8 mouse cellular contexts compared by ENCODE assay signal in genomic region chrX:160993749-160994539, GRCm38 (mm10). TPM values are rescaled to one million over a fixed set of nuclear protein-coding genes. Genes with fewer than 3 reads are reported as not detected.
A peak's percentile ranks its signal among the peaks of the same experiment; 100 is the strongest.
DNase-seq lines count a peak whose midpoint lies in the region; ATAC-seq and TF ChIP-seq lines count a peak whose summit lies in the region.

No protein-coding gene starts in this region.

- H3K4me3 ChIP-seq in layer of hippocampus, adult 2 months = peak overlapping the region; percentile 78
- H3K4me3 ChIP-seq in embryonic facial prominence, embryonic 13.5 days = peak overlapping the region; percentile 56
- H3K4me3 ChIP-seq in intestine, embryonic 14.5 days (ENCODE audit: low read depth, low read length) = peak overlapping the region; percentile 52
- peak overlapping the region; percentile 66 to 79 for H3K4me3 ChIP-seq in liver, embryonic 14.5 days (ENCODE audit: insufficient read depth in 1 of 2, low read depth in 2 of 2, low read length in 2 of 2)

- H3K4me1 ChIP-seq in embryonic facial prominence, embryonic 13.5 days = no peaks in the 10 kb centered on the region
- H3K4me1 ChIP-seq in intestine, embryonic 14.5 days (replicated peaks; ENCODE audit: control insufficient read depth, insufficient read depth, low read length) = no peaks in the 10 kb centered on the region
- H3K4me1 ChIP-seq in liver, embryonic 14.5 days (replicated peaks; ENCODE audit: control insufficient read depth in 2 of 2, insufficient read depth in 2 of 2, low read length in 1 of 2) = no peaks in the 10 kb centered on the region

- H3K27ac ChIP-seq in layer of hippocampus, adult 2 months = peak overlapping the region; percentile 81
- H3K27ac ChIP-seq in embryonic facial prominence, embryonic 13.5 days = peak overlapping the region; percentile 60
- peak overlapping the region; percentile 65; the same call in 1 of the 2 replicates for H3K27ac ChIP-seq in intestine, embryonic 14.5 days (ENCODE audit: low read depth)
- H3K27ac ChIP-seq in liver, embryonic 14.5 days = no peak overlapping the region

- H3K9ac ChIP-seq in embryonic facial prominence, embryonic 13.5 days = peak overlapping the region; percentile 72
- H3K9ac ChIP-seq in intestine, embryonic 14.5 days (ENCODE audit: low read length) = peak overlapping the region; percentile 50
- H3K9ac ChIP-seq in liver, embryonic 14.5 days (replicated peaks) = peak overlapping the region; percentile 55

- ATAC-seq in embryonic facial prominence, embryonic 13.5 days (ENCODE audit: insufficient number of reproducible peaks, insufficient read depth, low FRiP score, low TSS enrichment, low read depth) = peak; percentile 39; the same call in 1 of the 2 replicates
- no peak; the same call in none of the 2 replicates for ATAC-seq in intestine, embryonic 14.5 days (replicated peaks; ENCODE audit: low FRiP score, low TSS enrichment, low read depth)
- peak; percentile 18 for ATAC-seq in liver, embryonic 14.5 days (ENCODE audit: insufficient read depth)

- peaks cover 30% of the 10 kb centered on the region for H3K27me3 ChIP-seq in embryonic facial prominence, embryonic 13.5 days
- no peaks in the 10 kb centered on the region; the same call in 1 of the 2 replicates for H3K27me3 ChIP-seq in intestine, embryonic 14.5 days (replicated peaks; ENCODE audit: control insufficient read depth, insufficient read depth, low read length)
- peaks cover 3% of the 10 kb centered on the region; the same call in 1 of the 2 replicates for H3K27me3 ChIP-seq in liver, embryonic 14.5 days (ENCODE audit: control insufficient read depth, insufficient read depth, low read length)

- no peaks in the 10 kb centered on the region for H3K36me3 ChIP-seq in embryonic facial prominence, embryonic 13.5 days
- no peaks in the 10 kb centered on the region for H3K36me3 ChIP-seq in intestine, embryonic 14.5 days (ENCODE audit: control insufficient read depth, insufficient read depth, low read length)
- H3K36me3 ChIP-seq in liver, embryonic 14.5 days (replicated peaks; ENCODE audit: control insufficient read depth, insufficient read depth, low read depth) = no peaks in the 10 kb centered on the region

- DNase-seq in layer of hippocampus, adult 2 months (ENCODE audit: low spot score in 2 of 2) = peak in 1 of 2 experiments; percentile 2
- no peak for DNase-seq in layer of hippocampus, postnatal 10 days (ENCODE audit: low spot score in 2 of 2)
- peak; percentile 12 for DNase-seq in MN1 (ENCODE audit: low spot score)
- no peak for DNase-seq in intestine, embryonic 14.5 days (ENCODE audit: low spot score)
- no peak for DNase-seq in liver, embryonic 14.5 days (ENCODE audit: low read depth in 3 of 3, low spot score in 3 of 3)
- DNase-seq in right cerebral cortex, postnatal 4 days = peak; percentile 8
- DNase-seq in c-Kit-positive CD71-positive TER-119-positive erythroid progenitor cells, embryonic 14.5 days (ENCODE audit: low spot score) = no peak

- TF ChIP-seq EP300 in liver, embryonic 14.5 days (IDR thresholded peaks at IDR 0.05; ENCODE audit: low read depth) = no peak

- peak overlapping the region; percentile 62 for H3K4me2 ChIP-seq in embryonic facial prominence, embryonic 13.5 days
- H3K4me2 ChIP-seq in intestine, embryonic 14.5 days (ENCODE audit: low read length) = peak overlapping the region; percentile 52
- H3K4me2 ChIP-seq in liver, embryonic 14.5 days (ENCODE audit: low read depth) = peak overlapping the region; percentile 81

- TF ChIP-seq CTCF in layer of hippocampus, adult 2 months (conservative IDR thresholded peaks at IDR 0.05) = no peak
- TF ChIP-seq CTCF in liver, embryonic 14.5 days (IDR thresholded peaks at IDR 0.05; ENCODE audit: low read depth) = no peak

- H3K9me3 ChIP-seq in embryonic facial prominence, embryonic 13.5 days = no peaks in the 10 kb centered on the region
- H3K9me3 ChIP-seq in intestine, embryonic 14.5 days (ENCODE audit: control insufficient read depth, low read length) = no peaks in the 10 kb centered on the region
- no peaks in the 10 kb centered on the region for H3K9me3 ChIP-seq in liver, embryonic 14.5 days (ENCODE audit: control insufficient read depth, low read length)

- WGBS in embryonic facial prominence, embryonic 13.5 days = 23% methylated on average over 39 of the region's 39 CpGs
- 13% methylated on average over 39 of the region's 39 CpGs for WGBS in intestine, embryonic 14.5 days
- WGBS in liver, embryonic 14.5 days (ENCODE audit: insufficient replicate concordance) = 11% methylated on average over 39 of the region's 39 CpGs

RNA-seq across cellular contexts. Expression of gene Cdkl5, which starts 0.6 kb away (rescaled TPM):
- 100 to 1,000 TPM; 109 to 113 TPM for total RNA-seq in layer of hippocampus, adult 2 months (2021)
- 10 to 100 TPM; 93.4 to 95.9 TPM for total RNA-seq in layer of hippocampus, postnatal 10 days (2021)
- 3.0 and 3.4 TPM in 2 replicates for polyA plus RNA-seq in embryonic facial prominence, embryonic 13.5 days (2015; fragmentation: Nextera tagmentation; extraction: Ambion mirVana)
- 2.6 and 2.8 TPM in 2 replicates for polyA plus RNA-seq in intestine, embryonic 14.5 days (2014; fragmentation: Nextera tagmentation; extraction: Ambion mirVana)
- polyA plus RNA-seq in liver, embryonic 14.5 days (2012; rRNA removed) = 0.13 and 0.20 TPM in 2 replicates
- 0.24 and 0.27 TPM in 2 replicates for polyA plus RNA-seq in liver, embryonic 14.5 days (2014; fragmentation: Nextera tagmentation; extraction: Ambion mirVana)

Comparison
In these comparisons a context has a peak if more than half of its experiments do, and no peak if none do; other contexts are left out.
1. DNase-seq: peak in MN1 (single experiment) and right cerebral cortex, postnatal 4 days (single experiment); none in layer of hippocampus, postnatal 10 days (0 of 2), intestine, embryonic 14.5 days (single experiment), liver, embryonic 14.5 days (0 of 3) and c-Kit-positive CD71-positive TER-119-positive erythroid progenitor cells, embryonic 14.5 days (single experiment).
2. Peak in every context shown above with its lines, with median percentiles within 50 percentile points of each other: H3K4me3 ChIP-seq, H3K4me2 ChIP-seq and H3K9ac ChIP-seq.